Mouse (Mus musculus): ENCODE data around the gene Tldc1.

- TF ChIP-seq CTCF (IDR thresholded peaks at IDR 0.05; ENCODE audit: borderline replicate concordance, extremely low read depth, insufficient read depth, insufficient read length) (no peak), POLR2A (IDR thresholded peaks at IDR 0.05; ENCODE audit: borderline replicate concordance, extremely low read depth, insufficient read depth, insufficient read length, poor library complexity, severe bottlenecking) (no peak)
These were observed 45.1 kb upstream of the Tldc1 start for GRCm38 (mm10) chr8:119823278-119823677.

Measured in brain, embryonic 14.5 days (tissue).